Mouse (Mus musculus) hindbrain, embryonic 11.5 days (tissue): ENCODE results near the gene Cpe. TPM values are rescaled to one million over a fixed set of nuclear protein-coding genes. Genes with fewer than 3 reads are reported as not detected.
A peak's percentile ranks its signal among the peaks of the same experiment; 100 is the strongest.

Experiments used
- ATAC-seq: fragments of 200-750 bp; cut with Nextera tagmentation; 2 replicates; pipeline ENCODE4 v1.8.0; 2017; ENCODE audit warnings: mild to moderate bottlenecking, moderate TSS enrichment, moderate library complexity; ENCODE audit not compliant: low FRiP score
- DNase-seq: peaks from one replicate; pipeline ENCODE4 v3.0.0-alpha.2; 2015; ENCODE audit warnings: low spot score
- H3K27ac ChIP-seq: fragments of 300-500 bp; sonication (generic); 2 replicates; pipeline ENCODE4 v1.5.1; 2014; ENCODE audit warnings: mild to moderate bottlenecking, low read depth, low read length
- H3K27me3 ChIP-seq: fragments of 300-500 bp; sonication (generic); 2 replicates; pipeline ENCODE4 v1.6.1; 2014; ENCODE audit warnings: mild to moderate bottlenecking, low read length, moderate library complexity, mixed read lengths; ENCODE audit not compliant: control insufficient read depth, insufficient read depth
- H3K36me3 ChIP-seq: fragments of 300-500 bp; sonication (generic); 2 replicates; pipeline ENCODE4 v1.6.1; 2014; ENCODE audit warnings: mild to moderate bottlenecking, low read length, moderate library complexity, mixed read lengths; ENCODE audit not compliant: control insufficient read depth, insufficient read depth
- H3K4me1 ChIP-seq: fragments of 300-500 bp; sonication (generic); replicated peaks from 2 replicates; pipeline ENCODE4 v1.6.1; 2014; ENCODE audit warnings: low read length, mixed read lengths; ENCODE audit not compliant: control insufficient read depth, insufficient read depth
- H3K4me2 ChIP-seq: fragments of 300-500 bp; sonication (generic); replicated peaks from 2 replicates; pipeline ENCODE4 v1.6.1; 2014; ENCODE audit warnings: mild to moderate bottlenecking, low read depth, low read length
- H3K4me3 ChIP-seq: fragments of 300-500 bp; sonication (generic); 2 replicates; pipeline ENCODE4 v1.5.1; 2014; ENCODE audit warnings: low read depth, low read length
- H3K9ac ChIP-seq: fragments of 300-500 bp; sonication (generic); 2 replicates; pipeline ENCODE4 v1.6.1; 2014; ENCODE audit warnings: low read depth, low read length
- H3K9me3 ChIP-seq: fragments of 300-500 bp; sonication (generic); 2 replicates; pipeline ENCODE4 v1.6.1; 2016; ENCODE audit warnings: low read length; ENCODE audit not compliant: control insufficient read depth
- WGBS: fragments of 180-500 bp; shearing (Covaris S2); extraction: QIAGEN DNeasy Blood & Tissue Kit; methylation state at CpG from one replicate; pipeline ENCODE4 v1.1.7; 2014; 5-methylcytosine and 5-hydroxymethylcytosine counted together
- polyA plus RNA-seq: library from polyadenylated mRNA; unstranded; fragments of >200 nt; fragmentation: Nextera tagmentation; extraction: Ambion mirVana; gene quantifications from 2 replicates; pipeline ENCODE4 v1.2.1, GENCODE M21; 2014

Cpe gene
- polyA plus RNA-seq, 1 experiment from 2014 or later = 268 TPM

GRCm38 (mm10) chr8:64634131-64634865 is 58.6 kb downstream of the Cpe start:
- no peaks in the 10 kb centered on the region for H3K27me3 ChIP-seq
- no peaks in the 10 kb centered on the region for H3K9me3 ChIP-seq
- ATAC-seq = no peak
- DNase-seq = no peak
- H3K9ac ChIP-seq = no peak overlapping the region
- no peaks in the 10 kb centered on the region for H3K36me3 ChIP-seq
- no peaks in the 10 kb centered on the region for H3K4me1 ChIP-seq
- no peak overlapping the region for H3K4me2 ChIP-seq
- 80% methylated on average over 8 of the region's 8 CpGs for WGBS
- no peak overlapping the region for H3K27ac ChIP-seq
- no peak overlapping the region for H3K4me3 ChIP-seq

DNA sequence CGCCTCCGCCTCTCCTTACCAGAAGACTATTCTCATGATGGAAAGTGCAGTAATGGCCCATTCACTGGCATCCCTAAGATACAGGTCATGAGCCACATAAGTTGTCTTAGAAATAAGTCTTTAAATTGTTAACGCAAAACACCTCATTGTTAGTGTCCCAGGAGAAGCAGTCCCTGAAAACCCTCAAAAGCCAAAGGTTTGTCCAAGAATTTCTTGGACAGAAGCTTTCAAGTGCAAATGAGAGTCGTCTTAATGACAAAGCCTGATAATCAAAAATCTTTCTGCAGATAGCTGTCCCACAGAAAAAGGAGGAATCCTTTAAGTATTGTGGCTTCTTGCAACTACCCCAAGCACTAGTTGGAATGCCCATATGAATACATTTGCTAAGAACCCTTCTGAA is 60.7 kb downstream of the Cpe start:
- ATAC-seq (no peak), DNase-seq (no peak)
- Histone ChIP-seq H3K36me3 (no peaks in the 10 kb centered on the region), H3K27ac (no peak overlapping the region), H3K4me3 (no peak overlapping the region), H3K4me2 (no peak overlapping the region), H3K9me3 (no peaks in the 10 kb centered on the region), H3K27me3 (no peaks in the 10 kb centered on the region), H3K4me1 (no peaks in the 10 kb centered on the region), H3K9ac (no peak overlapping the region)
- 86% methylated on average over 4 of the region's 4 CpGs for WGBS

- H3K27ac ChIP-seq = no peak overlapping the region
- no peak overlapping the region for H3K4me3 ChIP-seq
- no peaks in the 10 kb centered on the region for H3K9me3 ChIP-seq
- H3K27me3 ChIP-seq = no peaks in the 10 kb centered on the region
- WGBS = 80% methylated on average over 2 of the region's 2 CpGs
- no peak for ATAC-seq
- H3K36me3 ChIP-seq = no peaks in the 10 kb centered on the region
- no peaks in the 10 kb centered on the region for H3K4me1 ChIP-seq
- H3K9ac ChIP-seq = no peak overlapping the region
- DNase-seq = no peak
- H3K4me2 ChIP-seq = no peak overlapping the region
Measured at GRCm38 (mm10) chr8:64631761-64632160, 61.1 kb downstream of the Cpe start.

GRCm38 (mm10) chr8:64629034-64629760 is 63.7 kb downstream of the Cpe start:
- Histone ChIP-seq H3K27me3 (no peaks in the 10 kb centered on the region), H3K4me3 (no peak overlapping the region), H3K4me1 (no peaks in the 10 kb centered on the region), H3K9ac (no peak overlapping the region), H3K4me2 (no peak overlapping the region), H3K36me3 (no peaks in the 10 kb centered on the region), H3K9me3 (no peaks in the 10 kb centered on the region), H3K27ac (no peak overlapping the region)
- WGBS = 88% methylated on average over 6 of the region's 6 CpGs
- DNase-seq (peak; percentile 13), ATAC-seq (peak; percentile 69)

DNA sequence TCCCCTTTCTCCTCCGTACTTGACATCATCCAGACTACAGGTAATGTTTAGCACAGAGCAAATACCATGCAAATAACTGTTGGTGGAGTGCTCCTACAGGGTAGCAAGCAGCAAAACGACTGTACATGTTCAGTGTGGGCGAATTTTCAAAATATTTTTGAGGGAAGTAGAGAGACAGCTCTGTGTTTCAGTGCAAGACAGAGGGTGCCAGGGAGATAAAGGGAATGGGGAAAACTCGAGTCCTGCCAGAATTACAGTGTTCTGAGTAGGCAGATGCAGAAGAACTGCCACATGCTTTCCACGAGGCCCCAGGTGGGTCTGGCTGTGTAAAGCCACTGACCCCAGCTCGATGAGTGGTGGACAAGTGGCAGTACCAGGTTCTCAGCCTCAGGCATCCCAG is 64.8 kb downstream of the Cpe start:
- 90% methylated on average over 6 of the region's 6 CpGs for WGBS
- Histone ChIP-seq H3K4me3 (no peak overlapping the region), H3K4me2 (no peak overlapping the region), H3K9me3 (no peaks in the 10 kb centered on the region), H3K9ac (no peak overlapping the region), H3K36me3 (no peaks in the 10 kb centered on the region), H3K27me3 (no peaks in the 10 kb centered on the region), H3K27ac (no peak overlapping the region), H3K4me1 (no peaks in the 10 kb centered on the region)
- ATAC-seq = no peak
- no peak for DNase-seq

DNA sequence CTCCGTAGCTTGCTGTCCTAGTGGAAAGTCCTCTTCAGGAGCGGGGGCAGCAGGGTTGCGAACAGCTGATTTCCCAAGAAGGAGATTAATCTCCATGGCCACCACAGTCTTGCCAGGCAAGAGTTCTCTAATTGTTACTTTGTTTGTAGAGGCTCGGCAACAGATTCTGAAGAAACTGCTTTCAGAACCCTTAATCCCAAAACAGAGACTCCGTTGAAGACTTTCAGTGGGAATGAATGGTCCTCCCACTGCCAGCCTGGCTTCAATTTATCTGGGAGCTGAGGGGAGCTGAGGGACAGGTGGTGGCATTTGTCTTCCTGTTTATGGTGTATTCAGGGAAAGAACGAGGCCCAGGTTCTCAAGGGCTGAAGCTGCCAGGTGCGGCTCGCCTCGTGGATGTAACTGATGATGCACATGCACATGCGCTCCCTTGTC is 68.2 kb downstream of the Cpe start:
- no peak overlapping the region for H3K4me3 ChIP-seq
- DNase-seq = no peak
- ATAC-seq = no peak

DNA sequence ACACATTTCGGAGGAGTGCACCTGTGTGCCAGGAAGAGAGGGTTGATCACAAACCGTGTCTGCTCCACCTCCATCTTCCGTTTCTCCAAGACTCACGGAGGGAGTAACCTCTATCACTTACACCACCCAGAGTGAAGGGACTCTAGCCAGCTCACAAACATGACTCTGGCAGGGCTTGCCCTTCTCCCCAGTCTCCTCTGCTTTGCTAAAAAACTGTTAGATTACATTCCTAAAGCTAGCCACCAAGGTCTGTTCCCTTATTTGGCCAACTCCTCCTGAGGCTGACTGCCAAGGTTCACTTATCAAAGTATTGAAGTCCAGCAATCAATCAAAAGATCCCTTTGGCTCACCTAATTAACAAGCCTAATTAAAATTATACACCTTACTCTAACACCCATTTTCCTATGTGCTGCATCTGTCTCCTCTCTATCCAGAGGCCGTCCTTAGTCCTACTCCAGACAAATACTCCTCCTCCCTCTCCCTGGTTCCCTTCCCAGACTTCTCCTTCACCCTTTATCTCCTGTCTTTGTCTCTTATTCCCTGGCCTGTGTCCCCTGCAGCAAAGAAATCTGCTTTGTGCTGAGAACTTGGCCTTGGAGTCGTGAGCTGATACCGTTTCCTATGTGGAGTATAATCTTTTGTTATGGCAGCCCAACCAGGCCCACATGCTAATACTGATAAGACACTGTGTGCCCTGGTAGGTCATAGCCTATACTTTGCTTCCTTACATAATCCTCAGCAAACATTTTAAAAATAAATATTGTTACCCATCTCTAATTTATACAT is 72.3 kb downstream of the Cpe start:
- DNase-seq (no peak), ATAC-seq (no peak)
- H3K27me3 ChIP-seq = no peaks in the 10 kb centered on the region
- H3K9ac ChIP-seq = no peak overlapping the region
- no peak overlapping the region for H3K4me2 ChIP-seq
- 0 out of 2 replicates have a peak, but pooled peaks cover under 1% of the 10 kb centered on the region for H3K36me3 ChIP-seq
- H3K9me3 ChIP-seq = no peaks in the 10 kb centered on the region
- H3K4me3 ChIP-seq = no peak overlapping the region
- no peak overlapping the region for H3K27ac ChIP-seq
- no peaks in the 10 kb centered on the region for H3K4me1 ChIP-seq
- 86% methylated on average over 7 of the region's 7 CpGs for WGBS

More for the DNA sequence above, 68.2 kb downstream of the Cpe start:
- H3K9ac ChIP-seq = no peak overlapping the region
- 77% methylated on average over 10 of the region's 10 CpGs for WGBS
- H3K9me3 ChIP-seq = no peaks in the 10 kb centered on the region
- no peak overlapping the region for H3K4me2 ChIP-seq
- H3K27me3 ChIP-seq = no peaks in the 10 kb centered on the region
- H3K4me1 ChIP-seq = no peaks in the 10 kb centered on the region
- no peak overlapping the region for H3K27ac ChIP-seq
- H3K36me3 ChIP-seq = no peaks in the 10 kb centered on the region

- WGBS = 93% methylated on average over 8 of the region's 8 CpGs
- Histone ChIP-seq H3K9ac (no peak overlapping the region), H3K4me1 (no peaks in the 10 kb centered on the region), H3K27ac (no peak overlapping the region), H3K9me3 (no peaks in the 10 kb centered on the region), H3K4me3 (no peak overlapping the region), H3K36me3 (0 out of 2 replicates have a peak, but pooled peaks cover 2% of the 10 kb centered on the region), H3K4me2 (no peak overlapping the region), H3K27me3 (no peaks in the 10 kb centered on the region)
- ATAC-seq (no peak), DNase-seq (no peak)
Measured at GRCm38 (mm10) chr8:64619661-64620060, 73.2 kb downstream of the Cpe start.
